Mouse (Mus musculus): ENCODE measurements around the gene Fabp3. TPM values are rescaled to one million over a fixed set of nuclear protein-coding genes. Genes with fewer than 3 reads are reported as not detected.
A peak's percentile ranks its signal among the peaks of the same experiment; 100 is the strongest.

Gene Fabp3
- polyA plus RNA-seq, 1 experiment from 2014 or later: 170 TPM

GRCm38 (mm10) chr4:130298877-130299628 is 9.3 kb upstream of the Fabp3 start:
- ATAC-seq (ENCODE audit: low FRiP score, low TSS enrichment): no peak
- Histone ChIP-seq H3K27me3 (ENCODE audit: control insufficient read depth, insufficient read depth, low read length) (no peaks in the 10 kb centered on the region), H3K4me3 (replicated peaks; ENCODE audit: low read depth, low read length) (no peak overlapping the region), H3K36me3 (ENCODE audit: control insufficient read depth, insufficient read depth, low read length) (no peaks in the 10 kb centered on the region), H3K9me3 (ENCODE audit: control insufficient read depth, low read length) (no peaks in the 10 kb centered on the region), H3K9ac (replicated peaks; ENCODE audit: low read length) (no peak overlapping the region), H3K27ac (replicated peaks; ENCODE audit: low read depth, low read length) (no peak overlapping the region), H3K4me1 (ENCODE audit: control insufficient read depth, insufficient read depth, low read length) (no peaks in the 10 kb centered on the region), H3K4me2 (ENCODE audit: low read length) (no peak overlapping the region)
- WGBS: 82% methylated on average over 11 of the region's 11 CpGs
- no peak for DNase-seq

- no peaks in the 10 kb centered on the region for H3K36me3 ChIP-seq (ENCODE audit: control insufficient read depth, insufficient read depth, low read length)
- no peak for DNase-seq
- H3K27ac ChIP-seq (replicated peaks; ENCODE audit: low read depth, low read length): no peak overlapping the region
- H3K4me1 ChIP-seq (ENCODE audit: control insufficient read depth, insufficient read depth, low read length): no peaks in the 10 kb centered on the region
- ATAC-seq (ENCODE audit: low FRiP score, low TSS enrichment): no peak
- H3K27me3 ChIP-seq (ENCODE audit: control insufficient read depth, insufficient read depth, low read length): no peaks in the 10 kb centered on the region
- WGBS: 52% methylated on average over 8 of the region's 8 CpGs
- no peaks in the 10 kb centered on the region for H3K9me3 ChIP-seq (ENCODE audit: control insufficient read depth, low read length)
- H3K4me3 ChIP-seq (replicated peaks; ENCODE audit: low read depth, low read length): no peak overlapping the region
- no peak overlapping the region for H3K9ac ChIP-seq (replicated peaks; ENCODE audit: low read length)
- H3K4me2 ChIP-seq (ENCODE audit: low read length): no peak overlapping the region
Observed at GRCm38 (mm10) chr4:130299629-130300018, 8.8 kb upstream of the Fabp3 start.

- no peaks in the 10 kb centered on the region for H3K9me3 ChIP-seq (ENCODE audit: control insufficient read depth, low read length)
- no peak overlapping the region for H3K4me2 ChIP-seq (ENCODE audit: low read length)
- H3K4me3 ChIP-seq (replicated peaks; ENCODE audit: low read depth, low read length): no peak overlapping the region
- no peak for DNase-seq
- no peak overlapping the region for H3K9ac ChIP-seq (replicated peaks; ENCODE audit: low read length)
- H3K36me3 ChIP-seq (ENCODE audit: control insufficient read depth, insufficient read depth, low read length): no peaks in the 10 kb centered on the region
- H3K27me3 ChIP-seq (ENCODE audit: control insufficient read depth, insufficient read depth, low read length): peaks cover 8% of the 10 kb centered on the region
- H3K4me1 ChIP-seq (ENCODE audit: control insufficient read depth, insufficient read depth, low read length): no peaks in the 10 kb centered on the region
- no peak for ATAC-seq (ENCODE audit: low FRiP score, low TSS enrichment)
- 46% methylated on average over 12 of the region's 12 CpGs for WGBS
- H3K27ac ChIP-seq (replicated peaks; ENCODE audit: low read depth, low read length): no peak overlapping the region
Observed at GRCm38 (mm10) chr4:130302285-130302870, 6.0 kb upstream of the Fabp3 start.

- 25% methylated on average over 3 of the region's 3 CpGs for WGBS
- Histone ChIP-seq H3K9ac (replicated peaks; ENCODE audit: low read length) (no peak overlapping the region), H3K9me3 (ENCODE audit: control insufficient read depth, low read length) (no peaks in the 10 kb centered on the region), H3K27ac (replicated peaks; ENCODE audit: low read depth, low read length) (no peak overlapping the region), H3K36me3 (ENCODE audit: control insufficient read depth, insufficient read depth, low read length) (no peaks in the 10 kb centered on the region), H3K4me2 (ENCODE audit: low read length) (no peak overlapping the region), H3K4me3 (replicated peaks; ENCODE audit: low read depth, low read length) (no peak overlapping the region), H3K4me1 (ENCODE audit: control insufficient read depth, insufficient read depth, low read length) (peaks cover 12% of the 10 kb centered on the region; the same call in 1 of the 2 replicates), H3K27me3 (ENCODE audit: control insufficient read depth, insufficient read depth, low read length) (peaks cover 17% of the 10 kb centered on the region)
- DNase-seq: peak; percentile 44
- ATAC-seq (ENCODE audit: low FRiP score, low TSS enrichment): no peak
Observed at GRCm38 (mm10) chr4:130304746-130305145, 3.6 kb upstream of the Fabp3 start.

- H3K27me3 ChIP-seq (ENCODE audit: control insufficient read depth, insufficient read depth, low read length): peaks cover 24% of the 10 kb centered on the region
- ATAC-seq (ENCODE audit: low FRiP score, low TSS enrichment) (no peak), DNase-seq (no peak)
- H3K36me3 ChIP-seq (ENCODE audit: control insufficient read depth, insufficient read depth, low read length): no peaks in the 10 kb centered on the region
- no peak overlapping the region for H3K9ac ChIP-seq (replicated peaks; ENCODE audit: low read length)
- H3K4me1 ChIP-seq (ENCODE audit: control insufficient read depth, insufficient read depth, low read length): peaks cover 12% of the 10 kb centered on the region; the same call in 1 of the 2 replicates
- WGBS: 81% methylated on average over 10 of the region's 10 CpGs
- no peaks in the 10 kb centered on the region for H3K9me3 ChIP-seq (ENCODE audit: control insufficient read depth, low read length)
- H3K4me2 ChIP-seq (ENCODE audit: low read length): peak overlapping the region; percentile 90
- no peak overlapping the region for H3K4me3 ChIP-seq (replicated peaks; ENCODE audit: low read depth, low read length)
- H3K27ac ChIP-seq (replicated peaks; ENCODE audit: low read depth, low read length): no peak overlapping the region
Observed at GRCm38 (mm10) chr4:130306796-130307630, 1.4 kb upstream of the Fabp3 start.

GRCm38 (mm10) chr4:130307851-130308230 is 554 bp upstream of the Fabp3 start:
- DNase-seq (peak; percentile 69), ATAC-seq (ENCODE audit: low FRiP score, low TSS enrichment) (no peak; the same call in 1 of the 2 replicates)
- Histone ChIP-seq H3K27ac (replicated peaks; ENCODE audit: low read depth, low read length) (no peak overlapping the region), H3K4me2 (ENCODE audit: low read length) (peak overlapping the region; percentile 90), H3K9me3 (ENCODE audit: control insufficient read depth, low read length) (no peaks in the 10 kb centered on the region), H3K9ac (replicated peaks; ENCODE audit: low read length) (peak overlapping the region; percentile 74), H3K4me3 (replicated peaks; ENCODE audit: low read depth, low read length) (peak overlapping the region; percentile 55), H3K27me3 (ENCODE audit: control insufficient read depth, insufficient read depth, low read length) (peaks cover 24% of the 10 kb centered on the region), H3K36me3 (ENCODE audit: control insufficient read depth, insufficient read depth, low read length) (peaks cover 5% of the 10 kb centered on the region; the same call in 1 of the 2 replicates), H3K4me1 (ENCODE audit: control insufficient read depth, insufficient read depth, low read length) (peaks cover 12% of the 10 kb centered on the region; the same call in 1 of the 2 replicates)
- under 1% methylated on average over 23 of the region's 23 CpGs for WGBS

GRCm38 (mm10) chr4:130309254-130309653 is 859 bp downstream of the Fabp3 start:
- peak overlapping the region; percentile 74 for H3K9ac ChIP-seq (replicated peaks; ENCODE audit: low read length)
- H3K4me1 ChIP-seq (ENCODE audit: control insufficient read depth, insufficient read depth, low read length): peaks cover 12% of the 10 kb centered on the region; the same call in 1 of the 2 replicates
- H3K36me3 ChIP-seq (ENCODE audit: control insufficient read depth, insufficient read depth, low read length): peaks cover 19% of the 10 kb centered on the region
- peak overlapping the region; percentile 90 for H3K4me2 ChIP-seq (ENCODE audit: low read length)
- H3K4me3 ChIP-seq (replicated peaks; ENCODE audit: low read depth, low read length): peak overlapping the region; percentile 55
- 41% methylated on average over 8 of the region's 8 CpGs for WGBS
- H3K9me3 ChIP-seq (ENCODE audit: control insufficient read depth, low read length): no peaks in the 10 kb centered on the region
- ATAC-seq (ENCODE audit: low FRiP score, low TSS enrichment) (no peak), DNase-seq (peak; percentile 20)
- peak overlapping the region; percentile 57; the same call in 1 of the 2 replicates for H3K27ac ChIP-seq (replicated peaks; ENCODE audit: low read depth, low read length)
- H3K27me3 ChIP-seq (ENCODE audit: control insufficient read depth, insufficient read depth, low read length): peaks cover 24% of the 10 kb centered on the region

GRCm38 (mm10) chr4:130312526-130312925 is 4.1 kb downstream of the Fabp3 start:
- WGBS: 93% methylated on average over 3 of the region's 3 CpGs
- Histone ChIP-seq H3K36me3 (ENCODE audit: control insufficient read depth, insufficient read depth, low read length) (peaks cover 46% of the 10 kb centered on the region), H3K27ac (replicated peaks; ENCODE audit: low read depth, low read length) (no peak overlapping the region), H3K4me1 (ENCODE audit: control insufficient read depth, insufficient read depth, low read length) (peaks cover 11% of the 10 kb centered on the region; the same call in 1 of the 2 replicates), H3K27me3 (ENCODE audit: control insufficient read depth, insufficient read depth, low read length) (peaks cover 14% of the 10 kb centered on the region; the same call in 1 of the 2 replicates), H3K4me2 (ENCODE audit: low read length) (no peak overlapping the region), H3K9me3 (ENCODE audit: control insufficient read depth, low read length) (no peaks in the 10 kb centered on the region), H3K4me3 (replicated peaks; ENCODE audit: low read depth, low read length) (no peak overlapping the region), H3K9ac (replicated peaks; ENCODE audit: low read length) (no peak overlapping the region)
- DNase-seq (no peak), ATAC-seq (ENCODE audit: low FRiP score, low TSS enrichment) (no peak)

All from midbrain, embryonic 14.5 days (tissue).